Mouse (Mus musculus): ENCODE data around the gene Pam16. TPM values are rescaled to one million over a fixed set of nuclear protein-coding genes. Genes with fewer than 3 reads are reported as not detected.
"Not testable (repeated sequence)": the region's sequence is repeated elsewhere in the genome, so short reads cannot be mapped to it uniquely, and the experiment has no call there.

Pam16 gene
- polyA plus RNA-seq, 2 experiments from 2014 or later = 35.7 TPM

- ATAC-seq = no peak
These were observed 37.1 kb downstream of the Pam16 start for GRCm38 (mm10) chr16:4587516-4588210.

DNA sequence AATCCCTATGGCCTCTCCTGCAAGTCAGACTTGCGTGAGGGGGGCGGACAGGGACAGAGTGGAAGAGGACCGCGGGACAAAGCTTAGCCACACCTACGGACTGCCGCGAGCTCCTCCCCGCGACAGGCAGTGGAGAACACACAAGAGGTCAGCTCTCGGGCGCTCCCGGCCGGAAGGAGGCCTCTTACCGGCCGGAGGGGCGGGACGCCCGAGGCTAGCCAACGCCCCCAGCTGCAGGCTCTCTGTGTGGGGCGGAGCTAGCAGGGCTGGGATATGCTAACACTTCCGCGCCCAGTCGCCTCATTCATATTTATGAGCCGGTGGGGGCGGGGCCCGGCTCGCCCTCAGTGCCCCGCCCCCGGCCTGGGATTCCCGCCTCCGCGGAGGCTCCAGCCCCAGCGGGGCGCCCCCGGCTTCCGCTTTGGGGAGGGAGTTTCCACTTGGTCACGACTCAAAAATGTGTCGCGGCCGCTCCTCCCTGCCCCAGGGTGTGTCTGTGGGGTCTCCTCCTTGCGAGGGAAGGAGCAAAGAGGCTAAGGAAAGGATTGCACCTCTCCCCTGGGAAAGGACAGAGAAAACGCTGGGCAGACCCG is 38.2 kb downstream of the Pam16 start:
- peak; percentile 89 for ATAC-seq

DNA sequence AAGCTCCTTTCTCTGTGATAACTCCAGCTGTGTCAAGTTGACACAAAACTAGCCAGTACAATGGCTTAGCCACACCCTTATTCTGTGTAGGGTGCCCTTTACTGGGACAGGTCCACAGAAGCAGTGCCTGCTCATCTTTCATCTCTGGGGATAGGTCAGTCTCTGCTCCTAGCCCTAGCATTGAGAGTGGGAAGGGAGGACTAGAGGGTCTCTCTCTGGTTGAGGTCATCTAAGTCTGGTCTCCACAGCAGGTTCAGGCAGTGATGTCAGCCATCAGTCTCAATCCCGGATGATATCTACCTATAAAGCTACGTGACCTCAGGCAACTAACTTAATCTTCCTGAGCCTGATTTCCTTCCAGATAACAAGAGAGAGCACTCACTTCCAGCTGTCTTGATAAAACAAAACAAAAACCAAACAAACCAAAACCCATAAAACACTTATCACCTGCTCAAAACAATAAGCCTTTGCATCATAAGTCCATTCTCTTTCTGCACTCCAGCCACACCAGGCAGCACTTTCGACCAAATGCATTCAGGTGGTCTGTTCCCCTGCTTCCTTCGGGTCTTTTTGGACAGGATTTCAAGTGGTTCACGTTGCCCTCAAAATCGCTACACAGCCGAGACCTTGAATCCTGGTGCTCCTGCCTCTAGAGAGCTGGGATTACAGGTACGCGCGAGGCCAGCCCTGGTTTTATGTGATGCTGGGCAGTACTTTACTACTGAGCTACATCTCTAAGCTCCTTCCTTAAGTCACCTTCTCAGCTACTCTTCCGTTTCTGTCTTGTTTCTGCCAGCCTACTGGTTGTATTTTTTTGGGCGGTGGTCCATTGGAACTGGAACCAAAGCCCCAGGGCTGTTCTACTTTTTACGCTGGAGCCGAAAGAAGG is 38.9 kb downstream of the Pam16 start:
- peak; percentile 13 for ATAC-seq

DNA sequence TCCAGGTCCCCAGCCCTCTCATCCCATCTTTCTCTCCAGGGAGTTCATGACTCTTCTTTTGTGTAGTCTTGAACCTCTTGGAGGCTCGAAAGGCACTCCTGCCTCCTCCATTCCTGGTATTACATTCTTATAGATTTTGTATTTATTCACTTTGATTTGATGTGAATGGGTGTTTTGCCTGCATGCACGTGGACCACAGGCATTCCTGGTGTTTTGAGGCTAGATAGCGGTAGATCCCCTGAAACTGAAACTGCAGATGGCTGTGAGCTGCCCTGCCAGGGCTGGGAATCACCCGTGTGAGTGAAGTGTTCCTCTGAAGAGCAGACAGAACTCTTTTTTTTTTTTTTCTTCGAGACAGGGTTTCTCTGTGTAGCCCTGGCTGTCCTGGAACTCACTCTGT is 40.4 kb downstream of the Pam16 start:
- no peak for ATAC-seq

DNA sequence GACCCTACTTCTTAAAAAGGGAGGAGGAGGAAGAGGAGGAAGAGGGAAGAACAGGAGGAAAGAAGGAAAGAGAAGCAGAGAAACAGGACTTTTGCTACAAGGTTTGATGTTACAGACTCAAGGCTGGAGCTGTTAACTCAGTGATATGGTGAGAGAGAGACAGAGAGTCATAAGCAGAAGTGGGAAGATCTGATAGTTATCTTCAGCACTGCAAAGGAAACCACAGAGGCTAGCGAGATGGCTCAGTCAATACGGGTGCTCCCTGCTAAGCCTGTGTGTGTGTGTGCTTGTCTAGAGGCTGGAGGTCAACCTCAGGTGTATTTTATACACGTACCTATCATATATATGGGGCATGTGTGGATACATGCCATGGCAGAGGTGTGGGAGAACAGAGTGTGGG is 41.0 kb downstream of the Pam16 start:
- peak; percentile 50 for ATAC-seq

GRCm38 (mm10) chr16:4581179-4581578 is 43.6 kb downstream of the Pam16 start:
- ATAC-seq = not testable (repeated sequence)

DNA sequence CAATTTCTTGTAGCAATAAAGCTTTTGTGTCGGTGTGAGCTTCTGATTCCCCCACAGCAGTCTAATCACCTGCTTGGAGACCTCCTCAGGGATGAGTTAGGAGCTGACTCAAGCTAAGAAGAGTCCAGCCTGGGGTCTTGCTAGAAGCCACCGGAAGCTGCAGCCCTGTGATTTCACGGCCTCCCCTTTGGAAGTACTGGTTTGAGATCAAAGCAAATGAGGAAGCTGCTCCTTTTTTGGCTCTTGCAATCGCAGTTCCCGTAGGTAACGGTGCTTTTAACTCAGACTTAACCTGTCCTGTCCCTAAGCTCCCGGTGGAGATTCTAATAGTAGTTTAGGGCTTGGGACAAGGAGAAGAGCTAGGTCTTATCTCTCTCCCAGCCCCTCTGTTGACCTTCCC is 46.2 kb downstream of the Pam16 start:
- ATAC-seq = no peak

DNA sequence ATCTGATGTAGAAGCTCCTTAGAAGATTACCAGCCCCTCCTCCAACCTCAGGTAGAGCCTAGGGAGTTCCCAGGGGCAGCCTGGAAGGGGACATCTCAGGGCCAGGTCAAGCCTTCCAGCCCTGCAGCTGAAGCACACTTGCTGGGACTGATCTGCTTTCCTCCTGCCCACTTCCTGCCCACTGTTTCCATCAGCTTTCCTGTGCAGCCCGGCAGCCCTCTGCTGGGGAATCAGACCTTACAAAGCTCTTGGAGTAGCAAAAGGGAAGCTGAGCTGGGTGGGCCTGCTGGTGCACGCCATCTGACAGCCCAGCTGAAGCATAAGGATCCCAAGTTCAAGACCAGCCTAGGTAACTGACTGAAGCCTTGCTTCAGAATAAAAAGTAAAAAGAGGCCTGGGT is 47.9 kb downstream of the Pam16 start:
- peak; percentile 65 for ATAC-seq

DNA sequence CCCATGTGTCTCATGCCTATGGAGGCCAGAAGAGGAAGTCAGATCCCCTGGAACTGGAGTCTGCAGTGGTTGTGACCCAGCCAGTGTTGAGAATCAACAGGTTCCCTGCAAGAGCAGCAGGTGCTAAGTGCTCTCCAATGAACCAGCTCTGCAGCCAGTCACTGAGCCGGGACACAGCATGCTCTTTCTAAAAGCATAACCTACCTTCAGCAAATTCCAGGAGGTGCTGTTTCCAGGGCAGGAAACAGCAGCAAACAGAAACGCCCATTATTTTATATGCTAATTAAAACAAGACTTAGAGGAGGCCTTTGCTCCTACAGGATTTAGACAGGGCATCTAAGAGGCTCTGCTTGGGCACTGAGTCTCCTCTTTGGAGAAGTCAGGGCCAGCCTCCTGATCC is 48.8 kb downstream of the Pam16 start:
- ATAC-seq = no peak

- ATAC-seq = no peak
These were observed 54.1 kb downstream of the Pam16 start for GRCm38 (mm10) chr16:4570737-4571136.

- ATAC-seq = peak; percentile 76
These were observed 56.9 kb downstream of the Pam16 start for GRCm38 (mm10) chr16:4567912-4568311.

Other genes starting within 250 kb of the Pam16 start
- under 1 TPM; 0.52 to 0.70 TPM for gene Adcy9, start 204.5 kb downstream of the Pam16 start, polyA plus RNA-seq (2017; shearing (Covaris generic))
- gene Srl, start 83.2 kb downstream of the Pam16 start, polyA plus RNA-seq (2017; shearing (Covaris generic)) = under 1 TPM; 0.42 to 0.97 TPM
- gene Tfap4, start 65.1 kb downstream of the Pam16 start, polyA plus RNA-seq (2017; shearing (Covaris generic)) = 1 to 10 TPM; 6.5 to 7.3 TPM
- under 1 TPM in 1 of 2 experiments, not detected in 1; 0.73 TPM for gene Glis2, start 30.3 kb downstream of the Pam16 start, polyA plus RNA-seq (2017; shearing (Covaris generic))
- 1 to 10 TPM; 2.2 to 2.9 TPM for gene Vasn, start 15.0 kb upstream of the Pam16 start, polyA plus RNA-seq (2017; shearing (Covaris generic))
- 10 to 100 TPM; 24.4 to 29.0 TPM for gene Dnaja3, start 15.0 kb upstream of the Pam16 start, polyA plus RNA-seq (2017; shearing (Covaris generic))
- 100 to 1,000 TPM; 102 to 174 TPM for gene Coro7, start 54.8 kb upstream of the Pam16 start, polyA plus RNA-seq (2017; shearing (Covaris generic))
- gene Nmral1, start 94.4 kb upstream of the Pam16 start, polyA plus RNA-seq (2017; shearing (Covaris generic)) = 10 to 100 TPM in 1 of 2 experiments, 1 to 10 TPM in 1; 7.4 to 10.3 TPM
- 100 to 1,000 TPM; 114 to 119 TPM for gene Hmox2, start 101.4 kb upstream of the Pam16 start, polyA plus RNA-seq (2017; shearing (Covaris generic))
- 10 to 100 TPM; 32.8 to 56.2 TPM for gene Cdip1, start 165.3 kb upstream of the Pam16 start, polyA plus RNA-seq (2017; shearing (Covaris generic))
- 1 to 10 TPM in 1 of 2 experiments, under 1 TPM in 1; 0.68 to 1.3 TPM for gene 4930562C15Rik, start 210.4 kb upstream of the Pam16 start, polyA plus RNA-seq (2017; shearing (Covaris generic))